Mouse (Mus musculus) adrenal gland, adult 18-20 months (tissue): ENCODE results near the gene Galnt2. TPM values are rescaled to one million over a fixed set of nuclear protein-coding genes. Genes with fewer than 3 reads are reported as not detected.
A peak's percentile ranks its signal among the peaks of the same experiment; 100 is the strongest.

ENCODE experiments used
- DNase-seq, 2 experiments: peaks; one replicate each; pipeline ENCODE4 v3.0.0; 2021 to 2022; ENCODE audit warnings: low spot score in 2 of 2
- total RNA-seq, 2 experiments: library from RNA; stranded (reverse); gene quantifications; 1 replicate in 1 of 2; 2 replicates in 1 of 2; pipeline ENCODE4 v1.2.3; 2021

Gene Galnt2
- total RNA-seq, 2 experiments from 2014 or later: 54.3 to 63.6 TPM

DNA sequence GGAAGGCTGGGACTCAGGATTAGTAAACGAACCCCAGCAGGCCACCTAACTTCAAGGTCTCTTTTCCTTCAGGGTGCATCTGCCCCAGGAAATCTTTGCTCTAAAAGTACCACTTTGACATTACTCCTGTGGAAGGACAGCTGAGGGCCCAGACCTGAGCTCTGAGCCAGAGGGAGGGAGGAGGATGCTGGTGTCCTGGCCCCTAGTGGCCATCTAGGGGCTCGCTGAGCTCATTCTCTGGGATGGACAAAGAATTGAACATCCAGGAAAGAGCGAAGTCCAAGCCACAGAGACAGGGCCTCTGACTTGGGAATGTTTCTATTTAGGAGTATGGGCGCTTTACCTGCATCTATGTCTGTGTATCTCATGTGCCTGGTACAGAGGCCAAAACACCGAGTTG lies 120.4 kb downstream of the Galnt2 start:
- no peak for DNase-seq

DNA sequence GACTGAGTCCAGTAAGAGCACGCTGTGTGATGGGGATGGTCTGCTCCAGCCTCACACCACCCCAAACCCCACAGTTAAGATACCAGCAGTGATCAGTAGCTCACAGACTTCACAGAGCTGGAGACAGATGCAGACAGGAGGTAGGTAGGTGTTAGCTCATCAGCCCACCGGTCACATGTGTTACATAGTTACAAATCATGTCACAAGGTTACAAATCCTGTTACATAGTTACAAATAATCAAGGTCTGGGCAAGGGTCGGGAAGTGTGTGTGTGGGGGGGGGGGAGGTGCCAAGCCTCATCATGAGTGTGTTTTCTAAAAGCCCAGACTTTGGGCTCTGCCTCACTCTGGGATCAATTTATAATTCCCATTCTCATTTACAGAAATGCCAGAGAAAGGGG lies 129.7 kb downstream of the Galnt2 start:
- no peak for DNase-seq

DNA sequence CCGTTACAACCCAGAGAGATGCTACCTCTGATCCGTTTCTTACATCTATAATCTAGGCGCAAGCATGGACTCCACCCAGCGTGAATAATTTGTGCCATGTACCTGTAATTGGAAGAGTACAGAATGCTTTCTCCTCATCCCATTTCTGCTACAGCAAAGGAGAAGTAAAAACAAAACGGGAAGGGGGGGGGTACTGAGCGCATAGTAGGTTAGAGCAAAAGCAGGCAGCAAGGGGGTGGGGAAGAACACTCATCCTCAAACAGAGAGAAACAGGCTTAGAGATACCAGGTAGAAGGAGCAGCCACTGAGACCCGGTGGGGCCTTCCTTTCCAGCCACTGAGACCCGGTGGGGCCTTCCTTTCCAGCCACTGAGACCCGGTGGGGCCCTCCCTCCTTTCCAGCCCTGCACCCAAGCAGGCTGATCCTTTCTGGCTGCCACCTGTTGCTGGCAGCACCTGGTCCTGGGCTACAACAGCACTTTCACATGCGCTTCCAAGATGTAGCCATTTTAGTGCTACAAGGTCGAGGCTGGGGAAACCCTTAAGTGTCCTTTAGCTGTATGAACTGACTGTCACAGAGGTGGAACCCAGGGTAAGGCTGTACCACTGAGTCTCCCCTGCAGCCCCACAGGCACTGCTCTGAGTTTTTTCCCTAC lies 130.7 kb downstream of the Galnt2 start:
- DNase-seq: no peak

DNA sequence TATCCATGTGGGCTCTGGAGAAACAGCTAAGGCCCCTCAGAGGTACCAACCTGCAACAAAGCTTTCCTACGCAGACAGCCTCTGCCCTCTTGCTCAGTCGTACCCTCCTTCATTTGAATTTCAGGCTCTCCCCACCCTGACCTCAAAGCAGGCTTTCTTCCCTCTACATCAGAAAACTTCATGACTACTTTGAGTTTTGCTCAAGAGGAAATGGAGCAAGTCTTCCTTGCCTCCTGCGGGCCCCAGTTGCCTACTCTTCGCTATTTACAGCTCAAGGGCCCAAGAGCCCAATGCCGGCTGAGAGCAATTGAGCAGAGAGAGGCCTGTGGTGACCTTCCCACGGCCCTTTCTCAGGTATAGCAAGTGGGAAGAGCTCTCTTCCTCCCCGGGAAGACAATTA lies 131.4 kb downstream of the Galnt2 start:
- no peak for DNase-seq

- DNase-seq: no peak
Observed at GRCm38 (mm10) chr8:124363337-124363736, 132.1 kb downstream of the Galnt2 start.

GRCm38 (mm10) chr8:124368213-124368612 lies 137.0 kb downstream of the Galnt2 start:
- DNase-seq: peak; percentile 62 to 67

GRCm38 (mm10) chr8:124370422-124371183 lies 139.4 kb downstream of the Galnt2 start:
- no peak for DNase-seq

DNA sequence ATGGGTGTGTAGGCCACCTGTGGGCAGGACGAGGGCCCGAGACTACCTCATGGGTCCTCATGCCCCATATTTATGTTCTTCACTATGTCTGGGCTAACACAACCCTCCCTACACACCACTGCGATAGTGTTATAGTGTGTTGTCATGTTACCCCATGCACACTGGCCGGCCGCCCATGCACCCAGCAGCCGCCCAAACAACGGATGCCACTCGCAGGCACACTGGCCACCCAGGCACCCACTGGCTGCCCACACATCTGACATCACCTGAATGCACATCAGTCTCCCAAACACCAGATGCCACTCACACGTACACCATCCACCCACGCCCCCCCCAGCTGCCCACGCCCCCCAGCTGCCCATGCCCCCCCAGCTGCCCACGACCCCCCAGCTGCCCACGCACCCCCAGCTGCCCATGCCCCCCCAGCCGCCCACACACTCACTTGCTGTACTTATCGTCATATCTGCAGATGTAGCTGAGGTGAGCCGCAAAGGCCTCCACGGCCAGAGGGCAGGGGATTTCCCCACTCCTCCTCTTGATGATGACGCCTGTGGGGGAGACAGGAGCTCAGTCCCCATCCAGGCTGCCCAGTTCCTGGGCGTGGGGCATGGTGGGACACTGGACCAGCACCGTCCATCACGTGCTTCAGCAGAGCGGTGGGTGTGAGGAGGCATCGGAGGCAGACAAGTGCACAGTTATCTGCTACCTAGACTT lies 140.4 kb downstream of the Galnt2 start:
- DNase-seq: no peak

DNA sequence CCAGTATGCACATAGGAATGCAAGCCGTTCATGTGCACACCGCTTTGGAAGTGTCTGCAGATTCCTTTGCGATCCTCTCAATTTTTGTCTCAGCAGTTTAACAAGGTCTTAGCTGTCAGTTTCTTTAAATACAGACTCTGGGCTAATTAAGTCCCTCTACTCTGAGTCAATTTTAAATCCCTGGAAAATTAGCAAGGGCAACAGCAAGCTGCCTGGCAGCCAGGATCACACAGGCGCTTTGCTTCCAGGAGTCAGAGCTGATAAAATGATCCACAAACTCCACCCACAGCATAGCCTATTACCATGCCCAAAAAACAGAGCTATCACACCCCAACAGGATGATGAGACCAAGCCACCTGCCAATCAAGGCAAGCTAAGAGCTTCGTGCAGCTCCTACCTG lies 142.6 kb downstream of the Galnt2 start:
- no peak for DNase-seq

DNA sequence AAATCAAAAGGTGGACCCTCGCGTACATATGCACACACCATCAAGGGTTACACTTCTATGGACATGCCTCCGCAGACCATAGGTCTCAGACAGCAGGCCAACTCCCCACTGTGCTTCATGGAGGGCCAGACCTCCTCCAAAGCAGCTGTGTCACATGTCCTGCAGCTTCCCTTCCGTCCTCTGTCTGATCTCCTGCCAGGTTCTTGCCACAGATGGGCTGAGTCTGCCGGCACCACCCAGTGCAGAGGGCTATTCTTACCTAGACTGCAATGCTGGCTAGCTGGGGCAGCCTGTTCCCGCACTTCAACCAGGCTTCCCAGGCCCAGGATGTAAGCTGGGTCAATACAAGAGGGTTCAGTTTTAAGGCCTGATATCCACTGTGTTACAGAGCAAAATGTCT lies 144.0 kb downstream of the Galnt2 start:
- no peak for DNase-seq

DNA sequence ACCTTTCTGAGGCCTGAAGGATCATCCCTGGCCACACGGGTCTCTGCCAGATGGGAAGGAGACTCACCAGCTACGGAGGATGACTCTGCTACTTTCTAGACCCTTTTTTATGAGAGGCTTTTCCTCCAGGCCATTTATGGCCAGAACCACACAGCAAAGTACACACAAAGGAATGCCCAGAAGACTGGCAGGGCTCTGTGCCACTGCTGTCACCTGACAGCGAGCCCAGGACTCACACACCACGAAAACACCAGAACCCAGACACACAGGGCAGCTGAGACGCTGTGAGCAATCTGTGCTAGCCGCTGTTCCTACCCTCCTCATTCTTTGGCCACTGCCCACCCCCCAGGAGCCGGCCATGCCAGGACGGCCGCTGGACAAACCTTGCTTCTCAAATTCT lies 144.5 kb downstream of the Galnt2 start:
- no peak for DNase-seq

GRCm38 (mm10) chr8:124376406-124376805 lies 145.2 kb downstream of the Galnt2 start:
- DNase-seq: no peak

DNA sequence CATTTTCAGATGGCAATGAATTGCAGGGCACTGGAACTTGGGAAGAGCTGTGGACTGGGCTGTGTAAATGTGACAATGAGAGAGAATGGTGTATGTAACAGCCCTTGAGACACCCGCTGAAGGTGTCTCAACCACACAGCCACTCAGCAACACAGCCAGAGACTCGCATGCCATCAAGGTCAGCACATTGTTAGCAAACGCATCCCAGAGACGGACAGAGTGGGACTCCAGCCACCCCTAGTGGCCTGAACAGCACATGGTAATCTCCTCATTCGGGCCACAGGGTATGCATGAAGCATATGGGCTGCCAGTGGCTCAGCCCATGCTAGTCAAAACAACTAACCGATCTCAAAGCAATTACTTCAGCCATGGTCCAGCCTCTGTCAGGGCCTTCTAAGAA lies 148.1 kb downstream of the Galnt2 start:
- no peak for DNase-seq

DNA sequence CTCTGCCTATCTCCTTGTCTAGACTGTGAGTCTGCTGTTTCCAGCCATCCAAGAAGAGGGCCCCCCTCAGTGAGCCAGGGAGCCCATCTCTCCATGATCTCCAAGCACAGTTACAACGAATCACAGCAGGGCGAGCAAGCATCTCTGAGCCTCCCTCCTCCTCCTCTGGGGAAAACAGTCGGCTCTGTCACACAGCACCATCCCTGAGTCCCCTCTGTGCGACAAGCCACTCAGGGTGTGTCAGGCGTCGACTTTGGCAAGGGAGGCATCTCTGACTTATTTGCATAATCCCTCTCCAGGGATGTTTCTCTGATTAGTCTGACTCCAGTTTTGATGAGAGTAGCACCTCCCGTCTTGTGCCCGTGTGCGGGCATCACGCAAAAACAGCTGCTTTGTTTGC lies 151.0 kb downstream of the Galnt2 start:
- DNase-seq: no peak

GRCm38 (mm10) chr8:124384336-124384735 lies 153.1 kb downstream of the Galnt2 start:
- DNase-seq: no peak

DNA sequence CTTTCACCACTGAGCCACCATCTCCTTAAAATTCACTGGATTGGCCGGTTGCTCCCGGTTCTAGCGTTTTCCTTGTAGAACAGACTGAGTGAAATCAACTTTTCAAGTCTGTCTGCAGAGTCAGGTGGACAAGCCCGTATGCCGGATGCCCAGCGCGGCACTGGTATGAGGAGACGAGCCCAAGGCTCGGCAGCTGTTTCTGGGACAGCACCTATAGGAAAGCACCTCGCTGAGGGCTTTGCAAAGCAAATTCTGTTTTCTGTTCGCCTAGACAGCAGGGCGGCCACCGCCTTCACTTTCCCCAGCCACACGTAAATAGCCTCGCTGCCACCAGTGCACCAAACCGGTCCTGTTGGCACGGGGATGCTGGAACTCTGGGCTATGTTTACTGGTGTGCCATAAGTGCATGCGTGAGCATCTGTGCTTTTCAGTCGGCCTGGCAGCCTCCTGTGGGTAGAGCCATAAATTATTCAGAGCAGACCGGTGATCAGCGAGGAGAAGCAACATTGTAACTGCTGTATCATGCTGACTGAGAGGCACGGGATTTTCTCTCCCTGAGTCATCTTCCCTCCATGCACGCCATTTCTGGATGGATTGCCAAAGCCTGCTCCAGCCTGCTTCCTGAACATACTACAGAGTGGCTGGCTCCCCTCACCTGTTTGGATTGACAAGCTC lies 155.2 kb downstream of the Galnt2 start:
- DNase-seq: peak in 1 of 2 experiments; percentile 33

DNA sequence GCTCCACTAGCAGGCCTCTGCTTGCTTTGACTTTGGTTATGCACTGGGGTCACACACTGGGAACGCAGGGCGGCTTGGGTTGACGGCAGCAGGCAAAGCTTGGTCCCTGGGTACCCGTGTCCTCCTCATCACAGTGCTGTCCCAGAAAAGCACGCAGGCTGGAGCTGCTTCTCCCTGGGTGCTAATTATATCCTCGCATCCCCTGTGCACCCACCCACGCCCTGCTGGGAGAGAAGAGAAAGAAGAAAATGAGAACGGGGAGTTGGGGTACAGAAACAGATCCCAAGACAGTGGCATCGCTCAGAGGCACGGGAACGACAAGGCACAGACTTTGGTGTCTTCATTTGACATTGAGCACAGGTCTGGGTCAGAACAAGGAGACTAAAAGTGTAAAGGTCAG lies 158.3 kb downstream of the Galnt2 start:
- no peak for DNase-seq

DNA sequence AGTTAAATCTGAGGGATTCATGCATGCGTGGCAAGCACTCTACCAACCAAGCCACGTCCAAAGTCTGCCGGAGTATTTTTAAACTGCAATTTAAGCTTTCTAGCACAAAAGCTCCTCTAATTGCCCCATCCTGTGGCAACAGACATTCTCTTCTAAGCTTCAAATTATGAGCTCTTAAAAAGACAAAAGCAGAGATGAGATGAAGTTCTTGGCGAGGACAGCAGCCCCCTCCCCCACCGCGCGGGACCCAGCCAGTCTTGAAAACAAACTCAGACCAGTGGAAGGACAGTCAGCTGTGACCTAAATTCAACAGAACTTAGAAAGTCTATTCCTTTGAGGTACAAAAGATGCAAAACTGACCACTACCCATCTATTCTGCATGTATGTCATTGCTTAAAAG lies 160.0 kb downstream of the Galnt2 start:
- DNase-seq: no peak

GRCm38 (mm10) chr8:124392271-124393012 lies 161.3 kb downstream of the Galnt2 start:
- no peak for DNase-seq

DNA sequence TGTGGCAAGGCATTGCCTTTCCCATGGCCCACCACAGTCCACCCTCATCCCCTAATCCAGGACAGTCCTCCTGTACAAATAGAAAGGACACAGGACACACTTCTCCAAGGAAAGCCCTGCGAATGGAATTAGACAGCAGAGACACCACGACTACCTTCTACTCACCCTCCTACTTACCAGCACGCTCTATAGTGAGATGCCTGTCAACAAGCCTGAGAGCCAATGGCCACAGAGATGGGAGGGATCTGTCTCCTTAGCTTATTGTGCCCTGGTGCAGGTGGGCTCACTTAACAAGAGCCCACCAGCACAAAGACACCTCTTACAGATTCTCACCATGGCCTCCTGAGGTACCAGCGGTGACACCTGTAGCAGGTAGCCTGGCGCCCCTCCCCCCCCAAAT lies 161.8 kb downstream of the Galnt2 start:
- DNase-seq: no peak

DNA sequence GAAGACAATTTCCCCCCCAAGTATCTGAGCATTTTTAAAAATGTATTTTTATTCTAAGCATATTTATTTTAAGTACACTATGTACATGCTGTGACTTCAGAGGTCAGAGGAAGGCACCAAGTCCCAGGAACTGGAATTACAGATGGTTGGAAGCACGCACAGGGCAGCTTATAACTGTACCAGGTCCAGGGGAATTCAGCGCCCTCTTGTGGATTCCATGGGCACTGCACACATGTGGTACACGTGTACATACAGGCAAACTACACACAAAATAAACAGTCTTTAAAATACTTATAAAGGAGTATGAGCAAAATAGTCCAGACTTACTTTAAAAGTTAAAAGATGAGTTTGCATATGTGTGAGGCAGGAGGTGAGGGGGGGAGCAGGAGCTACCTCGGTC lies 162.7 kb downstream of the Galnt2 start:
- DNase-seq: no peak
